Mouse (Mus musculus) ES-Bruce4 (cell line): ENCODE measurements around the gene Nudt2.
A peak's percentile ranks its signal among the peaks of the same experiment; 100 is the strongest.

Experiments
- CTCF ChIP-seq: IDR thresholded peaks from one replicate; pipeline ENCODE4 v1.8.1; 2011; ENCODE audit warnings: low read depth, low read length
- EP300 ChIP-seq: IDR thresholded peaks from 2 replicates; pipeline ENCODE4 v1.6.1; 2011; ENCODE audit warnings: low read depth, low read length; ENCODE audit not compliant: insufficient read depth
- POLR2A ChIP-seq: IDR thresholded peaks from one replicate; pipeline ENCODE4 v1.8.1; 2011; ENCODE audit warnings: low read length; ENCODE audit not compliant: insufficient read depth

- no peak for TF ChIP-seq CTCF
- peak; percentile 61 for TF ChIP-seq POLR2A
- no peak for TF ChIP-seq EP300
Measured at GRCm38 (mm10) chr4:41464345-41465286, at the start of gene Nudt2, which contains the start of gene Kif24.
